Mouse (Mus musculus) bone marrow macrophage, adult 2 months (primary cell): ENCODE data around the gene Glce.

Experiments used
- CTCF ChIP-seq: IDR thresholded peaks from 2 replicates; pipeline ENCODE4 v1.5.1; 2012; ENCODE audit warnings: low read depth, mild to moderate bottlenecking, low read length, moderate library complexity
- POLR2A ChIP-seq: IDR thresholded peaks from 2 replicates; pipeline ENCODE4 v1.6.1; 2012; ENCODE audit warnings: mild to moderate bottlenecking, low read depth, low read length, borderline replicate concordance

DNA sequence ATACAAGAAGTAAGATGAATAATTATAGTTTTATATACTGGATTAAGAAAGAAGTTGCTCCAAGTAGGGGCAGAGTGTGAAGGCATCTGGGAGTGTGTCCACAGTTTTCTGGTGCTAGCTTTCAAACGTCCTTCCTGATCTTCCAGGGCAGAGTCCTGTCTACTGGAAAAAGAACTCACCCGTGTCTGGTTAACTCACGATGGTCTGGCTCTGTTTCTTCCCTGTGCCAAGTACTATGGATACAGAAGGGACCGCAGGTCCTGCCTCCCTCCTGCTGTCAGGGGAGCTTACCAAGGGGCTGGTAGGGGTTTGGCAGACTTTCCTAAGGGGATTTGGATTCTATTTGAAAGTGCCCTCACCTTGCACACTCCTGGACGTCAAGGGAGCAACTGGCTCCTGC lies 97.4 kb downstream of the Glce start:
- TF ChIP-seq POLR2A = no peak
- no peak for TF ChIP-seq CTCF
